8 mouse cellular contexts compared by ENCODE assay signal in the genomic region with DNA sequence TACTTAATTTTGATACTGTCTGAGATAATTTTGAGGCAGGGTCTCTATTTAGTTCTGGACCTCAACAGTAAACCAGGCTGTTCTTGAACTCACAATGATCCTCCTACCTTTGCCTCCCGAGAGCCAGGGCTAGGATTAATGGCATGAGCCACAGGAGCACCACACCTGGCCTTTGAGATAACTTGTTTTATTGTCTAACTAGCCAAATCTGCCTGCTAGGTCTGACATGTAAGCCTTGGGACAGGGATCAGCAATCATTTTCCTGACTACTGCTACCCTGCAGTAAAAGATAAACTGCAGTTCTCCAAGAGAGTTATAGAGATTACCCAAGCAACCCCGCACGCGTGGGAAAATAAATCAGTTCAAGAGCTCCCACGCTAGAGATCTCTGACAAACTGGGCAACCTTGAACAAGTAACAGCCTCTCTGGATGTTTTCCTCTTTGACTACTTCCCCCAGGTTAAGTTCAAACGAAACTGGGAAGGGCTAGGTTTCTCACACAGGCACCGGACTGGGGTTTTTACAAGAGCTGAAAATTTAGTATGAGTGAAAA. TPM values are rescaled to one million over a fixed set of nuclear protein-coding genes. Genes with fewer than 3 reads are reported as not detected.
DNase-seq lines count a peak whose midpoint lies in the region; ATAC-seq and TF ChIP-seq lines count a peak whose summit lies in the region.

No protein-coding gene starts in this region.

- no peaks in the 10 kb centered on the region for H3K27me3 ChIP-seq in kidney, embryonic 15.5 days
- peaks cover 13% of the 10 kb centered on the region; the same call in 1 of the 2 replicates for H3K27me3 ChIP-seq in embryonic facial prominence, embryonic 10.5 days (replicated peaks; ENCODE audit: low read depth, poor library complexity, severe bottlenecking)
- no peaks in the 10 kb centered on the region for H3K27me3 ChIP-seq in intestine, embryonic 14.5 days (replicated peaks; ENCODE audit: control insufficient read depth, insufficient read depth, low read length)
- no peaks in the 10 kb centered on the region for H3K27me3 ChIP-seq in myocyte (ENCODE audit: control insufficient read depth, insufficient read depth, insufficient read length)

- peaks cover 34% of the 10 kb centered on the region for H3K4me1 ChIP-seq in kidney, embryonic 15.5 days
- H3K4me1 ChIP-seq in embryonic facial prominence, embryonic 10.5 days: peaks cover 36% of the 10 kb centered on the region
- peaks cover 13% of the 10 kb centered on the region for H3K4me1 ChIP-seq in intestine, embryonic 14.5 days (replicated peaks; ENCODE audit: control insufficient read depth, insufficient read depth, low read length)

- peak overlapping the region; percentile 93 for H3K4me2 ChIP-seq in kidney, embryonic 15.5 days
- peak overlapping the region; percentile 81 for H3K4me2 ChIP-seq in intestine, embryonic 14.5 days (ENCODE audit: low read length)
- H3K4me2 ChIP-seq in myocyte (ENCODE audit: low read depth): peak overlapping the region; percentile 98

- H3K9ac ChIP-seq in kidney, embryonic 15.5 days: peak overlapping the region; percentile 79
- H3K9ac ChIP-seq in intestine, embryonic 14.5 days (ENCODE audit: low read length): peak overlapping the region; percentile 69

- intact Hi-C loops in gastrocnemius, postnatal 14 days (cut with DNase I; ENCODE audit: low total_unique reads): no loop called here

- 6% methylated on average over 7 of the region's 7 CpGs for WGBS in kidney, embryonic 15.5 days
- WGBS in embryonic facial prominence, embryonic 10.5 days: 20% methylated on average over 7 of the region's 7 CpGs
- WGBS in intestine, embryonic 14.5 days: 4% methylated on average over 7 of the region's 7 CpGs

- peak overlapping the region; percentile 70 for H3ac ChIP-seq in myocyte (ENCODE audit: control insufficient read depth, insufficient read length)

- peak overlapping the region; percentile 77 for H3K4me3 ChIP-seq in kidney, embryonic 15.5 days (replicated peaks)
- H3K4me3 ChIP-seq in embryonic facial prominence, embryonic 10.5 days: peak overlapping the region; percentile 79
- peak overlapping the region; percentile 70 for H3K4me3 ChIP-seq in intestine, embryonic 14.5 days (ENCODE audit: low read depth, low read length)
- peak overlapping the region; percentile 46 for H3K4me3 ChIP-seq in myocyte

- no peak for TF ChIP-seq POLR2A in myocyte (IDR thresholded peaks at IDR 0.05; ENCODE audit: insufficient read length, low read depth)

- no peaks in the 10 kb centered on the region for H3K9me3 ChIP-seq in kidney, embryonic 15.5 days (replicated peaks)
- no peaks in the 10 kb centered on the region for H3K9me3 ChIP-seq in embryonic facial prominence, embryonic 10.5 days
- H3K9me3 ChIP-seq in intestine, embryonic 14.5 days (ENCODE audit: control insufficient read depth, low read length): no peaks in the 10 kb centered on the region

- H3K27ac ChIP-seq in kidney, embryonic 15.5 days: peak overlapping the region; percentile 95
- H3K27ac ChIP-seq in embryonic facial prominence, embryonic 10.5 days (replicated peaks): peak overlapping the region; percentile 87; the same call in 1 of the 2 replicates
- peak overlapping the region; percentile 87 for H3K27ac ChIP-seq in intestine, embryonic 14.5 days (ENCODE audit: low read depth)

- H3K79me2 ChIP-seq in myocyte (ENCODE audit: control insufficient read depth, insufficient read depth): no peaks in the 10 kb centered on the region

- no peak for DNase-seq in kidney, adult 9 months
- DNase-seq in embryonic facial prominence, embryonic 10.5 days (ENCODE audit: low spot score): no peak
- DNase-seq in intestine, embryonic 14.5 days (ENCODE audit: low spot score): no peak
- no peak for DNase-seq in cerebellum, adult 11-12 months
- no peak for DNase-seq in gastrocnemius, postnatal 14 days
- DNase-seq in kidney, postnatal 36 days: no peak

- H3K36me3 ChIP-seq in kidney, embryonic 15.5 days: peaks cover 15% of the 10 kb centered on the region
- peaks cover 12% of the 10 kb centered on the region; the same call in 1 of the 2 replicates for H3K36me3 ChIP-seq in embryonic facial prominence, embryonic 10.5 days (replicated peaks)
- H3K36me3 ChIP-seq in intestine, embryonic 14.5 days (ENCODE audit: control insufficient read depth, insufficient read depth, low read length): peaks cover 8% of the 10 kb centered on the region
- peaks cover 10% of the 10 kb centered on the region for H3K36me3 ChIP-seq in myocyte (ENCODE audit: control insufficient read depth, insufficient read depth)

- ATAC-seq in kidney, embryonic 15.5 days (replicated peaks; ENCODE audit: low FRiP score): no peak; the same call in 1 of the 2 replicates
- no peak for ATAC-seq in intestine, embryonic 14.5 days (replicated peaks; ENCODE audit: low FRiP score, low TSS enrichment, low read depth)

TF ChIP-seq in myocyte, 11 proteins besides CTCF, POLR2A, EP300 and RAD21:
- TF ChIP-seq E2F4 (IDR thresholded peaks at IDR 0.05; ENCODE audit: insufficient read depth) (no peak), TCF3 (IDR thresholded peaks at IDR 0.05; ENCODE audit: insufficient read length, low read depth) (no peak)

RNA-seq across cellular contexts. Expression of a gene that starts 0.7 kb away (rescaled TPM):
- 21.5 and 24.0 TPM in 2 replicates for polyA plus RNA-seq in kidney, embryonic 15.5 days (2015; fragmentation: Nextera tagmentation; extraction: Ambion mirVana)
- polyA plus RNA-seq in embryonic facial prominence, embryonic 10.5 days (2016; fragmentation: Nextera tagmentation; extraction: Ambion mirVana): 10.7 and 11.9 TPM in 2 replicates
- polyA plus RNA-seq in intestine, embryonic 14.5 days (2014; fragmentation: Nextera tagmentation; extraction: Ambion mirVana): 20.5 and 21.3 TPM in 2 replicates
- polyA plus RNA-seq in myocyte (2012; fragmentation: generic; extraction: Trizol): 29.5 TPM
- total RNA-seq in gastrocnemius, postnatal 14 days (2021): 10 to 100 TPM; 18.0 to 18.7 TPM

RNA-seq across cellular contexts. Expression of a gene that starts 5.2 kb away (rescaled TPM):
- 40.1 and 87.2 TPM in 2 replicates for polyA plus RNA-seq in kidney, embryonic 15.5 days (2015; fragmentation: Nextera tagmentation; extraction: Ambion mirVana)
- polyA plus RNA-seq in embryonic facial prominence, embryonic 10.5 days (2016; fragmentation: Nextera tagmentation; extraction: Ambion mirVana): not detected in 2 replicates
- polyA plus RNA-seq in intestine, embryonic 14.5 days (2014; fragmentation: Nextera tagmentation; extraction: Ambion mirVana): 0.69 and 1.3 TPM in 2 replicates
- 3,985 TPM for polyA plus RNA-seq in myocyte (2012; fragmentation: generic; extraction: Trizol)
- total RNA-seq in gastrocnemius, postnatal 14 days (2021): over 10,000 TPM; 14,912 to 15,737 TPM

RNA-seq across cellular contexts. Expression of a gene that starts 15.2 kb away (rescaled TPM):
- polyA plus RNA-seq in kidney, embryonic 15.5 days (2015; fragmentation: Nextera tagmentation; extraction: Ambion mirVana): 517 and 530 TPM in 2 replicates
- polyA plus RNA-seq in embryonic facial prominence, embryonic 10.5 days (2016; fragmentation: Nextera tagmentation; extraction: Ambion mirVana): 571 and 605 TPM in 2 replicates
- polyA plus RNA-seq in intestine, embryonic 14.5 days (2014; fragmentation: Nextera tagmentation; extraction: Ambion mirVana): 462 and 476 TPM in 2 replicates
- 103 TPM for polyA plus RNA-seq in myocyte (2012; fragmentation: generic; extraction: Trizol)
- 1 to 10 TPM; 6.9 to 8.1 TPM for total RNA-seq in gastrocnemius, postnatal 14 days (2021)

RNA-seq across cellular contexts. Expression of a gene that starts 19.7 kb away (rescaled TPM):
- polyA plus RNA-seq in kidney, embryonic 15.5 days (2015; fragmentation: Nextera tagmentation; extraction: Ambion mirVana): 20.8 and 21.2 TPM in 2 replicates
- 13.9 and 15.8 TPM in 2 replicates for polyA plus RNA-seq in embryonic facial prominence, embryonic 10.5 days (2016; fragmentation: Nextera tagmentation; extraction: Ambion mirVana)
- polyA plus RNA-seq in intestine, embryonic 14.5 days (2014; fragmentation: Nextera tagmentation; extraction: Ambion mirVana): 19.2 and 19.6 TPM in 2 replicates
- polyA plus RNA-seq in myocyte (2012; fragmentation: generic; extraction: Trizol): 24.5 TPM
- 1 to 10 TPM; 9.0 to 9.7 TPM for total RNA-seq in gastrocnemius, postnatal 14 days (2021)

RNA-seq across cellular contexts. Expression of a gene that starts 20.0 kb away (rescaled TPM):
- polyA plus RNA-seq in kidney, embryonic 15.5 days (2015; fragmentation: Nextera tagmentation; extraction: Ambion mirVana): 9.0 and 9.2 TPM in 2 replicates
- polyA plus RNA-seq in embryonic facial prominence, embryonic 10.5 days (2016; fragmentation: Nextera tagmentation; extraction: Ambion mirVana): 8.5 and 8.6 TPM in 2 replicates
- polyA plus RNA-seq in intestine, embryonic 14.5 days (2014; fragmentation: Nextera tagmentation; extraction: Ambion mirVana): 8.9 and 11.4 TPM in 2 replicates
- 3.3 TPM for polyA plus RNA-seq in myocyte (2012; fragmentation: generic; extraction: Trizol)
- 1 to 10 TPM; 1.1 to 1.2 TPM for total RNA-seq in gastrocnemius, postnatal 14 days (2021)

Comparison
In these comparisons a context has a peak if more than half of its experiments do, and no peak if none do; other contexts are left out.
1. RNA of a gene that starts 5.2 kb away (polyA plus RNA-seq): 3,985 TPM in myocyte (single experiment); 40.1 to 87.2 TPM in kidney, embryonic 15.5 days, 0.69 to 1.3 TPM in intestine, embryonic 14.5 days and not detected in embryonic facial prominence, embryonic 10.5 days; every median in the first group is over 10 times any median in the second.
2. Peak in every context shown above with its lines, with median percentiles within 50 percentile points of each other: H3K27ac ChIP-seq, H3K4me2 ChIP-seq and H3K4me3 ChIP-seq.